Mouse (Mus musculus) telencephalon, adult 2 months (tissue): ENCODE data around the gene Mrpl1.
A peak's percentile ranks its signal among the peaks of the same experiment; 100 is the strongest.

Experiments
- DNase-seq: peaks from one replicate; pipeline ENCODE4 v3.0.0-alpha.2; 2011; ENCODE audit warnings: low read depth, low spot score

The Mrpl1 gene

GRCm38 (mm10) chr5:96207531-96207930 lies 1.8 kb upstream of the Mrpl1 start:
- no peak for DNase-seq

GRCm38 (mm10) chr5:96208543-96208942 lies 750 bp upstream of the Mrpl1 start:
- no peak for DNase-seq

GRCm38 (mm10) chr5:96209916-96210583 lies 757 bp downstream of the Mrpl1 start:
- DNase-seq = peak; percentile 93

- no peak for DNase-seq
Observed at GRCm38 (mm10) chr5:96218648-96219047, 9.4 kb downstream of the Mrpl1 start.

GRCm38 (mm10) chr5:96219512-96219911 lies 10.2 kb downstream of the Mrpl1 start:
- no peak for DNase-seq

GRCm38 (mm10) chr5:96221298-96221697 lies 12.0 kb downstream of the Mrpl1 start:
- no peak for DNase-seq

- DNase-seq = no peak
Observed at GRCm38 (mm10) chr5:96221812-96222585, 12.7 kb downstream of the Mrpl1 start.

GRCm38 (mm10) chr5:96222964-96223363 lies 13.7 kb downstream of the Mrpl1 start:
- DNase-seq = no peak

- DNase-seq = no peak
Observed at GRCm38 (mm10) chr5:96226490-96226889, 17.2 kb downstream of the Mrpl1 start.

- DNase-seq = no peak
Observed at GRCm38 (mm10) chr5:96228967-96229366, 19.7 kb downstream of the Mrpl1 start.

GRCm38 (mm10) chr5:96238797-96239196 lies 29.5 kb downstream of the Mrpl1 start:
- no peak for DNase-seq

GRCm38 (mm10) chr5:96240856-96241255 lies 31.6 kb downstream of the Mrpl1 start:
- no peak for DNase-seq

GRCm38 (mm10) chr5:96244511-96244910 lies 35.2 kb downstream of the Mrpl1 start:
- DNase-seq = no peak

GRCm38 (mm10) chr5:96253995-96254394 lies 44.7 kb downstream of the Mrpl1 start:
- DNase-seq = no peak

GRCm38 (mm10) chr5:96255166-96255565 lies 45.9 kb downstream of the Mrpl1 start:
- no peak for DNase-seq

- no peak for DNase-seq
Observed at GRCm38 (mm10) chr5:96258210-96258609, 48.9 kb downstream of the Mrpl1 start.

GRCm38 (mm10) chr5:96267017-96267702 lies 57.9 kb downstream of the Mrpl1 start:
- peak; percentile 59 for DNase-seq

GRCm38 (mm10) chr5:96271070-96271469 lies 61.8 kb downstream of the Mrpl1 start:
- DNase-seq = no peak

- DNase-seq = no peak
Observed at GRCm38 (mm10) chr5:96305786-96306185, 96.5 kb downstream of the Mrpl1 start.

GRCm38 (mm10) chr5:96306271-96306670 lies 97.0 kb downstream of the Mrpl1 start:
- DNase-seq = no peak

GRCm38 (mm10) chr5:96306826-96307225 lies 97.5 kb downstream of the Mrpl1 start:
- DNase-seq = no peak

GRCm38 (mm10) chr5:96308086-96308485 lies 98.8 kb downstream of the Mrpl1 start:
- no peak for DNase-seq

- DNase-seq = no peak
Observed at GRCm38 (mm10) chr5:96308645-96309044, 99.4 kb downstream of the Mrpl1 start.
